Mouse (Mus musculus) ovary, postnatal 14 days (tissue): Measurements from ENCODE around the gene Safb.

ENCODE experiments used
- DNase-seq: peaks from one replicate; pipeline ENCODE4 v3.0.0; 2022; ENCODE audit warnings: low spot score

The Safb gene

GRCm38 (mm10) chr17:56584257-56585130, at the start of gene Safb, which contains the start of gene Safb2:
TSS of gene Safb (plus strand) at chr17:56584825.
TSS of gene Safb2 (minus strand) at chr17:56584585.
- peak; percentile 99 for DNase-seq

GRCm38 (mm10) chr17:56536192-56536591, 48.4 kb upstream of the Safb start:
- no peak for DNase-seq

GRCm38 (mm10) chr17:56536874-56537273, 47.8 kb upstream of the Safb start:
- DNase-seq: no peak

DNA sequence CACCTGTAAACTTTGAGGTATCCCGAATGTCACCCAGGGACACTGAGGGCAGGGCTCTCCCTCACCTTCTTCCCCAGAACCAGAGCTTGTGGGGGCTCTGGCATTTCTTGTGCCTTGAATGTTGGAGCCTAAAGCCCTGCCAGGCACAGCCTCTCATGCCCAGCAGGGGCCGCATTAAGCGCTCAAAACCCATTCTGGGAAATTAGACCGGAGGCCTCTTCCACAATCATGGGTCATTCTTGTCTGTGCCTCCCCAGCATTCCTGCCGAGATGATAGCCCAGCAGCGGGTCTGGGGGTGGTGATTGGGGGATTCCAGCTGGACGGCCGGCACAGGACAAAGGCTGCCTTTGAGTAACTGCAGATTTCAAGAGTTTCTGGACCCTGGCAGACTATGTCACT, 46.7 kb upstream of the Safb start:
- no peak for DNase-seq

DNA sequence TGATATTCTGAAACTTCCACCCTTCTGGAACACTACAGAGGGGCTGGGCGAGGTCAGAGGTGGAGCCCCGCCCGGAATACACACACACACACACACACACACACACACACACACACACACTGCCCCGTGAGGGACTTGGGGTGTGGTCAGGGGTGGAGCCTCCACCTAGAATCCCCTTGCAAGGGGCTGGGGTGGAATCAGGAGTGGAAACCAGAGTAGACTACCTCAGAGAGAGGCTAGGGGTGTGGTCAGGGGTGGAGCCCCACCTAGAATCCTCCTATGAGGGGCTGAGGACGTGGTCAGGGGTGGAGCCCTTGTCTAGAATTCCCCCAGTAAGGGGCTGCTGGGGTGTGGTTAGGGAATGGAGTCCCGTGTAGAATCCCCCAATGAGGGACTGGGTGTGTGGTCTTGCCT, 44.1 kb upstream of the Safb start:
- no peak for DNase-seq

DNA sequence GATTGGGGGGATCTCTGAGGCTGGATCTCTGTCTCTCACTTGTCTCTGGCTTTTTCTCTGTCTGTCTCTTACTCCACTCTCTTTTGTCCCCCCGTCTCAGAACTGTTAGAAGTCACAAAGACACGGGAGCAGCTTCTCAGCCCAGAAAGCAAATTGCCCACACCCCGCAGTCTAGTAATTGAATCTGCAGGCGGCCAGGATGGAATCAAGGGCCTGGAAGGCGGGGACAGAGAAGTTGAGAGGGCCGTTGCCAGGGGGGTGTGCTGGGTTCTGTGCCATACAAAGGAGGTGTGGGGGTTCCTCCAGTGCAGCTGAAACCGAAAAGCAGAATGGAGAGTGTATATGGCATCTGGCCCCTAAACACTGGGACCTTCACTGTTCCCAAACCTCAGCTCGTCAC, 41.9 kb upstream of the Safb start:
- no peak for DNase-seq

DNA sequence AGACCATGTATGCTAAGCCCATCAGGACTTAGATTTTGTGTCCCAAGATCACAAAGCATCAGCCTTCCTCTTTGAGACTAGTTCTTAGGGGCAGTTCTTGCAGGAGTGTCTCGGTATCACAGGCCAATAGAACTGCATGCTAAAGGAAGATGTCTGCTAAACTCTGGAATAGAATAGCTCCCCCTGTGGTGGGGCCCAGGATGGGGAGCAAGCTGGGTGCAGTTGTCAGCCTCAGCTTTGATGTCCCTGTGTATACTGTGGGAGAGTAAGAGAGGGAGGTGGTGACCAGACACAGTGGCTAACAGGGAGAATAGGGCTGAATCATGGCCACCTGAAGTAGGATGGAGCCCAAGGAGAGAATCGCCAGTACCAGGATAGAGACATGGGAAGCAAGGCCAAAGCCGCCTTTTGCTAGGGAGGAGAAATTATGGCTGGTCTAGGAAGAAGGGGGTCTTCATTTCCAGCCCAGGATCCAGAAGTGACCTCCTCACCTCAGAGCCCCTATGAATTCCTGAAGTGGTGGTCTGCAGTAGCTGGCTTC, 40.9 kb upstream of the Safb start:
- no peak for DNase-seq

- DNase-seq: no peak
Measured at GRCm38 (mm10) chr17:56544699-56545387, 39.8 kb upstream of the Safb start.

DNA sequence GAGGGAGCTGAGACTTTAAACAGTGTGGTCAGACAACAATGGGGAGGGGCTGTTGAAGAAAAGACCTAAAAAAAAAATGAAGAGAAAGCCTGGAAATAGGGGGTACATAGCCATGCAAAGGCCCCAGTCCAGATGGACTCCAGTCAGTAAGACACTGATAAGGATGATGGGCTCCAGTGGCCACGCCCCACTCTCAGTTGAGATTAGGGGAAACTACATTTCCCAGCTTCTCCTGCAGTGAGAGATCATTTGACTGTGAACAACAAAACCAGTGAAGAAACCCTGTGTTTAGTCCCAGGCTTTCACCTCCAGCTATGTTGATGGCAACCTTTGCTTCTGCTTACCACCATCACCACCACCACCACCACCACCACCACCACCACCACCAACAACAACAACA, 38.7 kb upstream of the Safb start:
- DNase-seq: no peak

GRCm38 (mm10) chr17:56546576-56546975, 38.0 kb upstream of the Safb start:
- no peak for DNase-seq

DNA sequence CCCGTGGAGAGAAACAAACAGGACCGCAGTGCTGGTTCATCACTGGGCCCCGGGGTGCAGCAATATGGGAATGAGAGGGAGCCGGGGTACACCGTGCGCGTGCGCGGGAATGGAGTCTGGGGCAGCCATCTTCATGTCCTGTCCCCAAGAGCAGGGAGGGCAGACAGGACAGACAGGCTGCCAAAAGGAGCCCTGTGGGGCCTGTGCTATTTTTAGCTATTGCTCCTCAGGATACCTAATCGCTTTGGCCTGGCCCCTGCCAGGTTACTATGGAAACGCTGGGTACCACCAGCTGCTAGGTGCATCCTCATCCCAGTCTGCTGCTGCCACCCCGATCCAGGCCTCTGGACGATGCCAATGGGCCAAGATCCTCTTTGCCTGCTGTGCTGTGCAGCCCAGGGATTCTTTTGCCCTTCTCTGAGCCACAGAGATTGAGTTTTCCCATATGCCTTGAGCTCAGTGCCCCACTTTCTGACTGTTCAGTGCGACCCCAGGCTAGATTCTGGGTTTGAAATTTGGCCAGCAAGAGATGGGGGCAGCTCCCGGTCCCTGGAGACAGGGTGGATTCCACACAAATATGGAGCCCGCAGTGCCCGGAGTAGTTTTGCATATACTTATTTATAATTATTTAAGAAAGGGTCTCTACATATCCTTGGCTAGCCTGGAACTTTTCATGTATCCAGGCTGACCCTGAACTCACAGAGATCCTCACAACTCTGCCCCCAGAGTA, 37.3 kb upstream of the Safb start:
- no peak for DNase-seq

DNA sequence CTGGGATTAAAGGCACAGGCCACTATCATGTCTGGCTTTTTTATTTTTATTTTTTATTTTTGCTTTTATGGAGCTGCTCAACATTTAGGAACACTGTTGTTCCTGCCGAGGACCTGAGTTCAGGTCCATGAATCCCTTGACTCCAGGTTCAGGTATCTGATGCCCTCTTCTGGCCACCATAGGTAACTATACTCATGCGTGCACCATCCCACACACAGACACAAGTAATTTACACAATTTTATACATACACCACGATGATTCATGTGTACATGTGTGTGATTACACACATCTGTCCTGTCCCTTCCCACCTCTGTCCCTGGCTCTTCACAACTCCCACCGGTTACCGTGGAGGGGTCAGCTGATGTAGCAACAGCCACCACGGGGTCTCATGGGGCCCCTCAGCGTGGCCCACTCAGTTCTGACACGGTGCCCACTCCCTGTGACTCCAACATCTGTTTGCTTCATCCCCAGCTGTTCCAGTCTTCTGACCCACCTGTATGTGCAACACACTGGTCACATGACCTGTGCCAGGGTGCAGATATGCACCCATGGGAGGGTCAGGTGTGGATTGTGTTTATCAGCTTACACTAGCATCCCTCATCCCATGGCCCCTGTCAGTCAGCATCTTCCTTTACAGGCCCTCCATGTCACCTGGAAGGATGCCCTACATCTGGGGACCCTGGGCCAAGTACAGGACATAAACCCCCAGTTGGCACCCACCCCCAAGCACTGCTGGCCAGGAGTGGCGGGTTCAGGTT, 36.6 kb upstream of the Safb start:
- DNase-seq: no peak

DNA sequence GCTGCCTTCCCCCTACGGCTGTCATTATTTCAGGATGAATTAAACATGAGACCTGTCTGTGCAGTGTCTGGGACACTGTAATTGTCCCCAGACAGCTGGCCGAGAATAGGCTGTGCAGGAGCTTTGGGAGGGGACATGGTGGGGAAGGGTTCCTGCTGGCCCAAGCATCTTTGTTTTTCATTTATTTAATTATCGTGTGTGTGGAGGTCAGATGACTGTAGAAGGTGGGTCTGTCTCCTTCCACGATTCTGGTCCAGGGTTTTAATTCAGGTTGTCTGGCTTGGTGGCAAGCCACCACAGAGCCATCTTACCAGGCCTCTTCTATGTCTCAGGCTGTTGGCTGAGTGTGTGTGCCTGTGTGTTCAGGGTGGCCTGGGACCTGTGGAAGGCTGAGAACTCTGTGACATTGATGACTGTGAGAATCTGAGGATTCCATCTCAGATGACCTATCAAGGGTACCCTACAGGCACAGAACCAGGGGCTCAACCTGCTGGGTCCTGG, 36.0 kb upstream of the Safb start:
- no peak for DNase-seq

- no peak for DNase-seq
Measured at GRCm38 (mm10) chr17:56550784-56551475, 33.7 kb upstream of the Safb start.

DNA sequence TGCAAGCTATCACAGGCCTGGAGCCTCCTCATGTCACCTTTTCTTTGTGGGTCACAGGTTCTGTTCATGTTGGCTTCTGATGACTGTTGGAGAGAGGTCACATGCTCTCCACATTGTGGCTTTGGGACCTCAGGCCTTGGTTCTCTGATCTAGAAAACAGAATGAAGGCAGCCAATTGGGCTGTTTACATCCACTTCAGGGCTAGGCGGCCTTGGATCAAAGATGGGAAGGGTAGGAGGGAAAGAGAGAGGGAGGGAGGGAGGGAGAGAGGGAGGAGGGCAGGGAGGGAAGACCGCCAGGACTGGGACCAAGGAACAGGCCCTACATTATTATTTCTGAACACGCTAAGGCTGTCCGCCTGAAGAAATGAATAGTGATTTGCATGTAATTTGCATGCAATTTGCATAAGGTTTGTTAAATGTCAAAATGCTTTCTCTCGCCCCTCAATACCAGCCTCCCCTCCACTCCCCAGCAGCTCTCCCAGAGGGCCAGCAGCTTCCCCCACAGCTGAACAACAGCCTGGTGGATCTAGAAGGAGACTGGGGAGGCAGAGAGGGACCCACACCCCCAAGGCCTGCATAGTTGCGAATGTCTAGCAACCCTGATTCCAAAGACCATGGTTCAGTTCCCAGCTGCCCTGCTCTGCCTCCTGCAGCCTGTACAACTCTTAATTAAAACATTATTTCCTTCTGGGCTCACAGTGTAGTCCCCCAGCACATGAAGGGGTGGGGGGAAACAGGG, 32.6 kb upstream of the Safb start:
- DNase-seq: no peak

GRCm38 (mm10) chr17:56552781-56553363, 31.8 kb upstream of the Safb start:
- DNase-seq: peak; percentile 42

- DNase-seq: no peak
Measured at GRCm38 (mm10) chr17:56554122-56554551, 30.5 kb upstream of the Safb start, which contains the start of gene Gm20219. TSS of gene Gm20219 (minus strand) at chr17:56554387.

- DNase-seq: peak; percentile 53
Measured at GRCm38 (mm10) chr17:56558448-56558847, 26.2 kb upstream of the Safb start.

DNA sequence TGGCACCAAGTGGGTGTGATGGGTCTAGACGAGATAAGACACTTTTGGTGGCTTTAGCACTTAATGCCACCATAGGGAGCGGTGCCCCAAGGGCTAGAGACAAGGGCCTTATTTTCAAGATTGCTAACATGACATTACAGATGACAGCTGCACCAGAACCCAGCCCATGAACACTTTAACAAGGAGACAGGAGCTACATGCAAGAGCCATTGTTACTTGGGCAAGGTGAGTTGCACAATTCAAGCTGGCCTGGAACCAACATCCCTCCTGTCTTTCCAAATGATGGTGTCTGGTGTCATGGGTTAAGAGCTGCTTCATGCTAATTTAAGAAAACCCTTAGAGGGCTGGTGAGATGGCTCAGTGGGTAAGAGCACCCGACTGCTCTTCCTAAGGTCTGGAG, 25.2 kb upstream of the Safb start:
- DNase-seq: no peak

GRCm38 (mm10) chr17:56560131-56560530, 24.5 kb upstream of the Safb start:
- no peak for DNase-seq
